Mouse (Mus musculus) telencephalon, adult 2 months (tissue): ENCODE results near the gene Olfr402.
"Not testable (repeated sequence)": the region's sequence is repeated elsewhere in the genome, so short reads cannot be mapped to it uniquely, and the experiment has no call there.

Source experiments
- DNase-seq: peaks from one replicate; pipeline ENCODE4 v3.0.0-alpha.2; 2011; ENCODE audit warnings: low read depth, low spot score

The Olfr402 gene

DNA sequence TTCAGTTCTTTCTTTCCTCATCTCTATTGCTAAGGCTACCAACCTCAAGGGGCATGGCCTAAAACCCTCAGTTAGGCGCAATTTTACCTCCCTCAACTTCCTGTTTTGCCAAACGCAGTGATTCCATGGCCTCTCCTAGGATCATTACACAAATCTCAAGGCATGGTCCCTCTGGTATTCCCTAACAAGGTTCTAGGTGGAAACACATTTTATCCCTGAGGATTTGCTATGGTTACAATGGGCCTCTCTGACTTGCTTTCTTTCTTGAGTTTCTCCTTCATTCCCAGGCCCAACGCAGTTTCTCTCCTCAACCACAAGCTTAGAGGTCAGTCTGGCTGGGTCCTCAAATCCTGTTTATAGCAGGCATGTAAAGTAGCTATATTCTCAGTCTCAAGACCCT, at the start of gene Olfr402:
Olfr402 (plus strand) TSS at position 301 of the 400 bp plus-strand sequence.
- no peak for DNase-seq

DNA sequence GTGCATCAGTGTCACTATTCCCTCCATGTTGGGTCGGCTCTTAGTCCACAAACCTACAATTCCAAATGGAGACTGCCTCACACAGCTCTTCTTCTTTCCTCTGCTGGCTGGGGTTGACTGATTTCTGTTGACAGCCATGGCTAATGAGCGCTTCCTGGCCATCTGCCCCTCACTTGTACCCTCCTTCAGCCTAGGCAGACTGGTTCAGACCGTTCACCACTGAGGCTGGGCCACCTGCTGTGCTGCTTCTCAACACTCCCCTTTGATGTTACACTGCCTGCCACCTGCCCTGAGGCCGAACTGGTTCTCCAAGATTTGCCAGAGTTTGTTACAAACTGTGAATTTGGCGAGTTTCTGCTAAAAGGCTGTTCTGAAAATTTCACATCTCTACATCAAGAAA, 48.3 kb upstream of the Olfr402 start:
- no peak for DNase-seq

DNA sequence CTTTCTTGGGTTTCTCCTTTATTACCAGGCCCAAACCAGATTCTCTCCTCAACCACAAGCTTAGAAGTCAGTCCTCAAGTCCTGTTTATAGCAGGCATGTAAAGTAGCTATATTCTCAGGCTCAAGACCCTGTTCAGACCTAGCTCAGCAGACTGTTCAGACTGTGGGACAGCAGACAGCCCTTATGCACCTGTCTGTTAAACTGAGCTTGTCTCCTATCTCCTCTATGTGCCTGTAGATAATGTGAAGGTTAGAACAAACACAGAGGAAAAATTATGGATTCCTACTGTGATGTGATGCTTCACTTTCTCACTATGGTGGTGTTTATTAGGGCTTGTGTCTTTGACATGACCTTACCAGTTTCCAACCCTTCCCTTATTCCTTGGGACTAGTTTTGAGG, 39.9 kb upstream of the Olfr402 start, which contains the start of gene Olfr401:
Olfr401 (plus strand) TSS at position 301 of the 400 bp plus-strand sequence.
- DNase-seq = no peak

DNA sequence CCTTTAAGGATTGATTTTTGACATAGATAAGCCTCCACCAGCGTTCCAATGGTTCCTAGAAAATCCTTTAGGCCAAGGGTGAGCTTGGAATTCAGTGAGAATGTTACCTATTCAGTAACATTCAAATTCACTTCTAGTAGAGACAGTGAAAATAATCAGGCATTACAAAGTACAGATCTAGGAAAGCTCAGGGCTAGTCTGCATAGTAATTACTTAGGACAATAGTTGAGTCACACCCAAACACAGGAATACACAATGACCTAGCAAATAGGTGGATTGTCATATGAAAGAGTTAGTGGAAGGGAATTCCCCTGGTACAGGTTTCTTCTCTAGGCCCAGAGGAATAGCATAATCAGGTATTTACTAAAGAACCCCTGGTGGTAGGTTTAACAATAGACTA, 13.3 kb upstream of the Olfr402 start:
- DNase-seq = not testable (repeated sequence)

DNA sequence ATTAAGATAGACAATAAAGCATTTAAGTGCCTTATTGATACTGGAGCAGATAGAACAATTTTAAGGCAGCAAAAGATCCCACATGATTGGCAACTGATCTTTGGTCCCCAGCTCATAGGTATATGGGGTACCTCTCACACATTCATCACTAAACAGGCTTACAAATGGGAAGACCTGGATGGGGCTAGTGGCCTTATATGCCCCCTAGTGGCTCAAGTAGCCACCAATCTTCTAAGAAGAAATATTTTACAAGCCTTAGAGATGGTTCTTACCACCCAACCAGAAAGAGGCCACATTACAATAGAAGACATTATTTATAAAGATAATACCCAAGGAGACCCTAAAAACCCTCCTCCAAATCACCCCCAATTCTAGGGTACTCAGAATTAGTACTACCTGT, 7.5 kb upstream of the Olfr402 start:
- no peak for DNase-seq

DNA sequence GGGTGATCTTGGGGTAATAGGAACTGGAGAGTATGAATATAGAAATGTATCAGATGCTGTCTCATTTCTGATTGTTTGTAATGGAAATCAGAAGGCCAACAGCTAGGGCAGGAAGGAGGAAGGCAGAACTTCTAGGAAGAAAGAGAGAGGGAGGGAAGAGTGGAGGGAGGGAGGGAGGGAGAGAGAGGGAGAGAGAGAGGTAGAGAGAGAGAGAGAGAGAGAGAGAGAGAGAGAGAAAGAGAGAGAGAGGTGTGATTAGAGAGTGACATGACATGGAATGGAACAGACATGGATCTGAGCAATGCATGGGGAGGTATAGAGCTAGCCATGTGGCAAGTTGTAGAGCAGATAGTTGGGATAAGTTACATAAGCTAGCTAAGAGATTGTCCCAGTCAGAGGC, 15.4 kb downstream of the Olfr402 start:
- no peak for DNase-seq

DNA sequence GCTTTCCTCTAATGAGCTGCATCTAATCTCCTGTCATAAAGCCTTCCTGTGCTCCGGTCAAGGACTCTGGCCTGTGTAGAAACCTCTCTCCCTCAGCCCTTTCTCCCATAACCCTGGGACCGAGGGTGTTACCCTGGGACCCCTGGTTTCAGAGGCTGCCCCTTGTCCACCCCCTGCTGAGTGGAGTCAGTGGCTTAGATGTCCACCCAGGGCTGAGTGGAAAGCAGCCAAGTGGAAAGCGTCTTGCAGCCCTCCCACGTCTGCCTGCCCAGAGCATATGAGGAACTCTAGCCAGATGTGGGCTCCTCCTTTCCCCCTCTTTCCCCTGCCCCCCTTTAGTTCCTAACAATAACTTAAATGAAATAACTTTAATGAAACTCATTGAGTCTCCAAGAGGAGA, 29.8 kb downstream of the Olfr402 start:
- no peak for DNase-seq

DNA sequence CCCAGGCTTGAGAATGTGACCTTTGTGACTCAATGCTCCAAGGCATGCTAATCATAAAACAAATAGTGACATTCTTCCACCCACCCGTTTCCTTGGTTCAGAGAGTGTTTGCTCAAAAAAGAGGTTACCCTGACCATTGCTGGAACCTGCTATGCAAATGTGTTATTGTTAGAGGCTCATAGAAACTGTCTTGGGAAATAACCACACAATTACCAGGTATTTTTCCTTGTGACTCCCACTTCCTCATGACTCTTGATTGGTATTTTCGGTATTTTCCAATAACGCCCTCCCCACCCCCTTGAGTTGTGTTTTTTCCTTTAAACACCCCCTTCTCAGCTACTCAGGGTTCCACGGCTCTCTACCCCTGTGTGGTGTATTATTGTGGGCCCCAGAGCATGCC, 30.4 kb downstream of the Olfr402 start:
- DNase-seq = no peak

DNA sequence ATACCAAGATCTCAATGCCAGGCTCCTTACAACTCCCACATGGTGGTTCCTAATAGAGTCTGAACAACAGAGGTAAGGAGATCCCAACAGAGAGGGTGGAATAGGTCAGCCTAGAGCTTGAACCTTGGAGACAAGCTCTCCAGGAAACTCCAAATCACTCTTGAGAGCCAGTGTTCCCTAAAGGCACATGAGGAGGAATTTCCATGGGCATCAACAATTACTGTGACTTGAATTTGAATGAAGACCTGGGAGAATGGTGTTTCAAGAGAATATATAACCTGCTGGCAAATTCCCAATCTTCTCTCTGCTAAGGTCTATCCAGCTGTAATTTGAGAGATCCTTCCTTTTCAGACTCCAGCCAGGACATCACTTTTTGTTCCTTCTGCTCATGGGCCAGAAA, 32.6 kb downstream of the Olfr402 start, which contains the start of gene Olfr403:
Olfr403 (plus strand) TSS at position 301 of the 400 bp plus-strand sequence.
- no peak for DNase-seq
